Mouse (Mus musculus): ENCODE measurements around the gene Ddx47.

- TF ChIP-seq CTCF (IDR thresholded peaks at IDR 0.05; ENCODE audit: borderline replicate concordance, control insufficient read depth, extremely low read depth, insufficient read depth, low read length, poor library complexity) = no peak
- no peak for TF ChIP-seq POLR2A (IDR thresholded peaks at IDR 0.05; ENCODE audit: control insufficient read depth, extremely low read depth, insufficient read depth, low read length, poor library complexity)
Measured at GRCm38 (mm10) chr6:135000272-135000671, 11.1 kb upstream of the Ddx47 start.

All from thymus, adult 2 months (tissue).